Mouse (Mus musculus) testis, adult 2 months (tissue): Measurements from ENCODE around the gene Gsdme.

Experiments
- CTCF ChIP-seq: fragments of 200-500 bp; IDR thresholded peaks from 2 replicates; pipeline ENCODE4 v1.5.1; 2012; ENCODE audit warnings: low read depth, mild to moderate bottlenecking, inconsistent platforms, low read length, moderate library complexity; ENCODE audit not compliant: control insufficient read depth, insufficient read depth, insufficient replicate concordance
- POLR2A ChIP-seq: fragments of 200-500 bp; IDR thresholded peaks from 2 replicates; pipeline ENCODE4 v1.6.1; 2012; ENCODE audit warnings: low read depth, mild to moderate bottlenecking, inconsistent platforms, low read length, moderate library complexity; ENCODE audit not compliant: control insufficient read depth

DNA sequence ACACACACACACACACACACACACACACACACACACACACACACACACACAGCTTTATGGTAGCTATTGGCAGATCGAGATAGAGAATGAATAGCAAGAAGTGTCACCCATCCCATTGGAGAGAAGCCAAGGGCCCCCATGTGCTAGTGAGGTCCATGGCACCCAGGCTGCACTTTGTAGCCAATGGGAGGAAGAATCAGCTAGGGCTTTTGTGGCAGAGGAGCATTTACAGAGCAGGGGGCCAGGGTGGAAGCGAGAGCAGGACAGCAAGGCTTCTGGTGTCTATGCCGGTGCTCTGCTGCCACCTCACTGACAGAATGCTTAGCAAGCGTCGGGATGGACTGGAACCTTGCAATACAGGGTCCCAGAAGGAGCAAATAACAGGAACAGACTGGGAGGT is 8.3 kb downstream of the Gsdme start:
- TF ChIP-seq POLR2A (no peak), CTCF (no peak)
